Mouse (Mus musculus) cerebellum, adult 2 months (tissue): ENCODE data around the gene Dhdh.

Source experiments
- CTCF ChIP-seq: fragments of 200-500 bp; IDR thresholded peaks from 2 replicates; pipeline ENCODE4 v1.5.1; 2011; ENCODE audit warnings: low read depth, mild to moderate bottlenecking, control low read depth, low read length, moderate library complexity, borderline replicate concordance; ENCODE audit not compliant: insufficient read depth
- POLR2A ChIP-seq: fragments of 200-500 bp; IDR thresholded peaks from 2 replicates; pipeline ENCODE4 v1.6.1; 2011; ENCODE audit warnings: low read length, control low read depth, borderline replicate concordance; ENCODE audit not compliant: insufficient read depth

- TF ChIP-seq CTCF (peak; percentile 52; the same call in 1 of the 2 replicates), POLR2A (no peak)
Measured at GRCm38 (mm10) chr7:45447325-45447990, 41.1 kb downstream of the Dhdh start.
